Comparison of ENCODE assay signal across 28 mouse cellular contexts in the genomic region with DNA sequence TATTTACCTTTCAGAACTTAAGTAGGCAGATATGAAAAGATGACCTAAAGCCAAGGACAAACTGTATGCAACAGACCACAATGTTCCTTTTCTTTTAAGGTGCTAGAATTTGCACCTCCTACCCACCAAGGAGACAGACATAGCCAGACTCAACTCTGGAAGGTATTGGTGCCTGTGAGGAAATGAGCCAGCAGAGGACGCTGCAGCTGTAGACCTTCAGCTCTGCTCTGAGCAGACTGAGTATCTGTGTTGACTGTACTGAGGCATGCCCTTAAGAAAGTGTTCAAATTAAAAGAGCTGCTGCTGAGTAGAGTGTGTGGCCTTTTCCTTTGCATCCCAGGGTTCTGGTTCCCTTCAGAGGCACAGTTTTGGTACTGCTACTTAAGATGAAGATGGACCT. TPM values are rescaled to one million over a fixed set of nuclear protein-coding genes. Genes with fewer than 3 reads are reported as not detected.
A peak's percentile ranks its signal among the peaks of the same experiment; 100 is the strongest.
DNase-seq lines count a peak whose midpoint lies in the region; ATAC-seq and TF ChIP-seq lines count a peak whose summit lies in the region.
"Had no signal": no experiment of that assay in that cellular context is flagged by ENCODE, and none has a peak within 500 bp of the region (broad histone marks: within the 10 kb centered on the region; RNA-seq: fewer than 3 reads in every experiment).

No protein-coding gene starts in this region.

- no peak overlapping the region for H3K4me2 ChIP-seq in midbrain, postnatal 0 days (ENCODE audit: low read depth, low read length, poor library complexity, severe bottlenecking)
- H3K4me2 ChIP-seq in midbrain, embryonic 15.5 days, result no peak overlapping the region
- H3K4me2 ChIP-seq: embryonic facial prominence, embryonic 13.5 days; forebrain, embryonic 12.5 days; hindbrain, embryonic 15.5 days; limb, embryonic 13.5 days; liver, embryonic 13.5 days; lung, embryonic 15.5 days; neural tube, embryonic 12.5 days had no signal

- no peak overlapping the region for H3K9ac ChIP-seq in midbrain, postnatal 0 days (replicated peaks; ENCODE audit: low read length, poor library complexity, severe bottlenecking)
- H3K9ac ChIP-seq in midbrain, embryonic 15.5 days, result no peak overlapping the region
- H3K9ac ChIP-seq: embryonic facial prominence, embryonic 13.5 days; forebrain, embryonic 12.5 days; hindbrain, embryonic 15.5 days; limb, embryonic 13.5 days; liver, embryonic 13.5 days; lung, embryonic 15.5 days; neural tube, embryonic 12.5 days had no signal

- no peaks in the 10 kb centered on the region for H3K27me3 ChIP-seq in midbrain, postnatal 0 days (ENCODE audit: insufficient read depth, low read length)
- no peaks in the 10 kb centered on the region for H3K27me3 ChIP-seq in midbrain, embryonic 15.5 days (replicated peaks)
- H3K27me3 ChIP-seq: embryonic facial prominence, embryonic 13.5 days; forebrain, embryonic 12.5 days; hindbrain, embryonic 15.5 days; limb, embryonic 13.5 days; liver, embryonic 13.5 days; lung, embryonic 15.5 days; neural tube, embryonic 12.5 days had no signal

- ATAC-seq in midbrain, postnatal 0 days (ENCODE audit: low FRiP score), result no peak
- ATAC-seq in midbrain, embryonic 15.5 days (replicated peaks), result no peak
- ATAC-seq: intestine, embryonic 16.5 days had no signal

- no peaks in the 10 kb centered on the region for H3K4me1 ChIP-seq in midbrain, postnatal 0 days (ENCODE audit: insufficient read depth, low read length)
- H3K4me1 ChIP-seq in midbrain, embryonic 15.5 days, result no peaks in the 10 kb centered on the region
- H3K4me1 ChIP-seq: embryonic facial prominence, embryonic 13.5 days; forebrain, embryonic 12.5 days; heart, embryonic 10.5 days; hindbrain, embryonic 15.5 days; limb, embryonic 13.5 days; liver, embryonic 13.5 days; lung, embryonic 15.5 days; midbrain, embryonic 10.5 days; neural tube, embryonic 12.5 days had no signal

- peaks cover 54% of the 10 kb centered on the region for H3K36me3 ChIP-seq in midbrain, postnatal 0 days (ENCODE audit: insufficient read depth, low read length)
- peaks cover 71% of the 10 kb centered on the region for H3K36me3 ChIP-seq in midbrain, embryonic 15.5 days (replicated peaks)

- peak; percentile 46 for TF ChIP-seq CTCF in layer of hippocampus, adult 2 months (conservative IDR thresholded peaks at IDR 0.05)
- TF ChIP-seq CTCF in midbrain, postnatal 0 days (IDR thresholded peaks at IDR 0.05), result peak; percentile 19; the same call in 1 of the 2 replicates

- no peak overlapping the region for H3K4me3 ChIP-seq in layer of hippocampus, adult 2 months
- no peak overlapping the region for H3K4me3 ChIP-seq in midbrain, postnatal 0 days (ENCODE audit: low read depth, low read length)
- H3K4me3 ChIP-seq in midbrain, embryonic 15.5 days, result no peak overlapping the region
- H3K4me3 ChIP-seq: embryonic facial prominence, embryonic 13.5 days; erythroblast, embryonic 14.5 days; forebrain, embryonic 12.5 days; heart, embryonic 10.5 days; hindbrain, embryonic 15.5 days; limb, embryonic 13.5 days; liver, embryonic 13.5 days; lung, embryonic 15.5 days; midbrain, embryonic 10.5 days; neural tube, embryonic 12.5 days had no signal

- DNase-seq in layer of hippocampus, adult 2 months (ENCODE audit: low spot score in 2 of 2), result no peak
- DNase-seq in layer of hippocampus, adult 9-11 months, result no peak
- DNase-seq in midbrain, postnatal 0 days (ENCODE audit: low spot score), result no peak
- DNase-seq in ZHBTc4 (ENCODE audit: low read depth, low spot score), result peak; percentile 29
- no peak for DNase-seq in cerebellum, postnatal 36 days
- no peak for DNase-seq in layer of hippocampus, postnatal 10 days (ENCODE audit: low spot score in 2 of 2)
- DNase-seq: adrenal gland, adult 2 months; cerebellum, adult 11-12 months; cerebellum, postnatal 14 days; embryo, embryonic 11 days; gastrocnemius, postnatal 10 days; heart, postnatal 4 days; kidney, postnatal 10 days; layer of hippocampus, postnatal 36 days; liver, embryonic 13.5 days; right cerebral cortex, postnatal 14 days; thymus, postnatal 25 days had no signal

- no peaks in the 10 kb centered on the region for H3K9me3 ChIP-seq in midbrain, postnatal 0 days (ENCODE audit: low read length)
- H3K9me3 ChIP-seq in midbrain, embryonic 15.5 days, result no peaks in the 10 kb centered on the region
- H3K9me3 ChIP-seq: embryonic facial prominence, embryonic 13.5 days; forebrain, embryonic 12.5 days; heart, embryonic 10.5 days; hindbrain, embryonic 15.5 days; limb, embryonic 13.5 days; liver, embryonic 13.5 days; lung, embryonic 15.5 days; midbrain, embryonic 10.5 days; neural tube, embryonic 12.5 days had no signal

- no peak overlapping the region for H3K27ac ChIP-seq in layer of hippocampus, adult 2 months
- no peak overlapping the region for H3K27ac ChIP-seq in midbrain, postnatal 0 days (ENCODE audit: low read depth, low read length)
- H3K27ac ChIP-seq in midbrain, embryonic 15.5 days, result no peak overlapping the region
- H3K27ac ChIP-seq: embryonic facial prominence, embryonic 13.5 days; forebrain, embryonic 12.5 days; heart, embryonic 10.5 days; limb, embryonic 13.5 days; liver, embryonic 13.5 days; lung, embryonic 15.5 days; midbrain, embryonic 10.5 days; neural tube, embryonic 12.5 days had no signal

- WGBS in midbrain, postnatal 0 days, result 81% methylated on average over 1 of the region's 1 CpGs
- 83% methylated on average over 1 of the region's 1 CpGs for WGBS in midbrain, embryonic 15.5 days

RNA-seq across cellular contexts. Expression of a gene that starts 27.2 kb away (rescaled TPM):
- total RNA-seq in layer of hippocampus, adult 2 months (2021), result 10 to 100 TPM; 53.3 to 57.7 TPM
- 63.8 and 98.6 TPM in 2 replicates for total RNA-seq in midbrain, postnatal 0 days (2014; rRNA removed)
- polyA plus RNA-seq in midbrain, postnatal 0 days (2015; fragmentation: Nextera tagmentation; extraction: Ambion mirVana), result 98.2 and 104 TPM in 2 replicates
- 121 and 127 TPM in 2 replicates for polyA plus RNA-seq in midbrain, embryonic 15.5 days (2015; fragmentation: Nextera tagmentation; extraction: Ambion mirVana)
- 10 to 100 TPM; 60.7 to 69.2 TPM for total RNA-seq in layer of hippocampus, postnatal 10 days (2021)

RNA-seq across cellular contexts. Expression of a gene that starts 27.4 kb away (rescaled TPM):
- 10 to 100 TPM; 35.3 to 36.1 TPM for total RNA-seq in layer of hippocampus, adult 2 months (2021)
- total RNA-seq in midbrain, postnatal 0 days (2014; rRNA removed), result 20.1 and 25.6 TPM in 2 replicates
- 60.6 and 68.3 TPM in 2 replicates for polyA plus RNA-seq in midbrain, postnatal 0 days (2015; fragmentation: Nextera tagmentation; extraction: Ambion mirVana)
- polyA plus RNA-seq in midbrain, embryonic 15.5 days (2015; fragmentation: Nextera tagmentation; extraction: Ambion mirVana), result 68.2 and 70.4 TPM in 2 replicates
- total RNA-seq in layer of hippocampus, postnatal 10 days (2021), result 10 to 100 TPM; 41.3 to 48.5 TPM

RNA-seq across cellular contexts. Expression of a gene that starts 40.2 kb away (rescaled TPM):
- total RNA-seq in layer of hippocampus, adult 2 months (2021), result 10 to 100 TPM; 97.1 to 99.5 TPM
- total RNA-seq in midbrain, postnatal 0 days (2014; rRNA removed), result 21.9 and 33.2 TPM in 2 replicates
- 189 and 194 TPM in 2 replicates for polyA plus RNA-seq in midbrain, postnatal 0 days (2015; fragmentation: Nextera tagmentation; extraction: Ambion mirVana)
- polyA plus RNA-seq in midbrain, embryonic 15.5 days (2015; fragmentation: Nextera tagmentation; extraction: Ambion mirVana), result 160 and 166 TPM in 2 replicates
- total RNA-seq in layer of hippocampus, postnatal 10 days (2021), result 100 to 1,000 TPM; 107 to 119 TPM
